Mouse (Mus musculus) liver, embryonic 14.5 days (tissue): ENCODE results near the gene Acot1.

Source experiments
- CTCF ChIP-seq: IDR thresholded peaks from 2 replicates; pipeline ENCODE4 v1.5.1; 2016; ENCODE audit warnings: antibody characterized with exemption, low read depth, control low read depth
- EP300 ChIP-seq: IDR thresholded peaks from 2 replicates; pipeline ENCODE4 v1.6.1; 2016; ENCODE audit warnings: antibody characterized with exemption, low read depth

- TF ChIP-seq CTCF = peak; percentile 55; the same call in 1 of the 2 replicates
- TF ChIP-seq EP300 = no peak
Measured at GRCm38 (mm10) chr12:84060946-84061345, 51.7 kb downstream of the Acot1 start.
